Mouse (Mus musculus) layer of hippocampus, postnatal 10 days (tissue): ENCODE measurements at regions not wholly inside any gene's neighbourhood (a gene's known extent, or its start where the extent isn't known, plus 50 kb on each side); places are given as distances from the start of the nearest gene placed in this dataset.

Experiments used
- DNase-seq, 2 experiments: peaks; one replicate each; pipeline ENCODE4 v3.0.0; 2021; ENCODE audit warnings: low spot score in 2 of 2

GRCm38 (mm10) chr6:117563704-117564103 lies 277.3 kb upstream of the Zfp637 start:
- DNase-seq = peak in 1 of 2 experiments; percentile 22

- no peak for DNase-seq
Measured at GRCm38 (mm10) chr6:117566786-117567185, 274.2 kb upstream of the Zfp637 start.

- no peak for DNase-seq
Measured at GRCm38 (mm10) chr6:117567691-117568090, 273.3 kb upstream of the Zfp637 start.

- no peak for DNase-seq
Measured at GRCm38 (mm10) chr6:117569576-117570326, 271.2 kb upstream of the Zfp637 start.

- DNase-seq = no peak
Measured at GRCm38 (mm10) chr6:117570346-117570745, 270.6 kb upstream of the Zfp637 start.

- DNase-seq = no peak
Measured at GRCm38 (mm10) chr6:117570791-117571190, 270.2 kb upstream of the Zfp637 start.

- DNase-seq = no peak
Measured at GRCm38 (mm10) chr6:117572006-117572405, 269.0 kb upstream of the Zfp637 start.

- no peak for DNase-seq
Measured at GRCm38 (mm10) chr6:117573371-117573770, 267.6 kb upstream of the Zfp637 start.

- DNase-seq = no peak
Measured at GRCm38 (mm10) chr6:117574146-117574545, 266.8 kb upstream of the Zfp637 start.

- DNase-seq = peak in 1 of 2 experiments; percentile 11
Measured at GRCm38 (mm10) chr6:117575057-117575456, 265.9 kb upstream of the Zfp637 start.

- peak in 1 of 2 experiments; percentile 5 for DNase-seq
Measured at GRCm38 (mm10) chr6:117576021-117576420, 265.0 kb upstream of the Zfp637 start.

GRCm38 (mm10) chr6:117577539-117578521 lies 263.1 kb upstream of the Zfp637 start:
- DNase-seq = peak in 1 of 2 experiments; percentile 22

GRCm38 (mm10) chr6:117580951-117581350 lies 260.0 kb upstream of the Zfp637 start:
- DNase-seq = peak in 1 of 2 experiments; percentile 2

- DNase-seq = peak in 1 of 2 experiments; percentile 3
Measured at GRCm38 (mm10) chr6:117583121-117583520, 257.9 kb upstream of the Zfp637 start.

- no peak for DNase-seq
Measured at GRCm38 (mm10) chr6:117584563-117584962, 256.4 kb upstream of the Zfp637 start.

GRCm38 (mm10) chr6:117596166-117596840 lies 244.7 kb upstream of the Zfp637 start:
- no peak for DNase-seq

- no peak for DNase-seq
Measured at GRCm38 (mm10) chr6:117604834-117605233, 236.1 kb upstream of the Zfp637 start.

- no peak for DNase-seq
Measured at GRCm38 (mm10) chr6:117605685-117606084, 235.3 kb upstream of the Zfp637 start.

GRCm38 (mm10) chr6:117606211-117606610 lies 234.8 kb upstream of the Zfp637 start:
- no peak for DNase-seq

GRCm38 (mm10) chr6:117607023-117607422 lies 234.0 kb upstream of the Zfp637 start:
- DNase-seq = no peak
